Mouse (Mus musculus) adrenal gland, adult 2 months (tissue): ENCODE results near the gene Snap23. TPM values are rescaled to one million over a fixed set of nuclear protein-coding genes. Genes with fewer than 3 reads are reported as not detected.
"Not testable (repeated sequence)": the region's sequence is repeated elsewhere in the genome, so short reads cannot be mapped to it uniquely, and the experiment has no call there.

Experiments used
- DNase-seq: peaks from one replicate; pipeline ENCODE4 v3.0.0; 2021
- long read RNA-seq: library from polyadenylated mRNA; stranded (forward); transcript quantifications from one replicate; pipeline ENCODE4 v2.0.0, GENCODE M21; 2021
- polyA plus RNA-seq: library from polyadenylated mRNA; depleted of rRNA; stranded (reverse); fragments of >200 nt; gene quantifications from 2 replicates; pipeline ENCODE4 v1.2.3, GENCODE M21; 2012; rRNA removed
- total RNA-seq, 2 experiments: library from RNA; stranded (reverse); gene quantifications; 2 replicates each; pipeline ENCODE4 v1.2.3; 2021

Snap23 gene
- 10 to 100 TPM; 54.3 to 90.8 TPM for total RNA-seq
- 1.8 and 2.1 TPM in 2 replicates for polyA plus RNA-seq
- long read RNA-seq, transcript Snap23-202 (8 exons, 2,723 nt), result major isoform, 18 of 25 reads
- long read RNA-seq, partial matches to known transcripts, result 1 of 25 reads
- long read RNA-seq, other reads (novel, unspliced or antisense), result 4 of 25 reads

DNA sequence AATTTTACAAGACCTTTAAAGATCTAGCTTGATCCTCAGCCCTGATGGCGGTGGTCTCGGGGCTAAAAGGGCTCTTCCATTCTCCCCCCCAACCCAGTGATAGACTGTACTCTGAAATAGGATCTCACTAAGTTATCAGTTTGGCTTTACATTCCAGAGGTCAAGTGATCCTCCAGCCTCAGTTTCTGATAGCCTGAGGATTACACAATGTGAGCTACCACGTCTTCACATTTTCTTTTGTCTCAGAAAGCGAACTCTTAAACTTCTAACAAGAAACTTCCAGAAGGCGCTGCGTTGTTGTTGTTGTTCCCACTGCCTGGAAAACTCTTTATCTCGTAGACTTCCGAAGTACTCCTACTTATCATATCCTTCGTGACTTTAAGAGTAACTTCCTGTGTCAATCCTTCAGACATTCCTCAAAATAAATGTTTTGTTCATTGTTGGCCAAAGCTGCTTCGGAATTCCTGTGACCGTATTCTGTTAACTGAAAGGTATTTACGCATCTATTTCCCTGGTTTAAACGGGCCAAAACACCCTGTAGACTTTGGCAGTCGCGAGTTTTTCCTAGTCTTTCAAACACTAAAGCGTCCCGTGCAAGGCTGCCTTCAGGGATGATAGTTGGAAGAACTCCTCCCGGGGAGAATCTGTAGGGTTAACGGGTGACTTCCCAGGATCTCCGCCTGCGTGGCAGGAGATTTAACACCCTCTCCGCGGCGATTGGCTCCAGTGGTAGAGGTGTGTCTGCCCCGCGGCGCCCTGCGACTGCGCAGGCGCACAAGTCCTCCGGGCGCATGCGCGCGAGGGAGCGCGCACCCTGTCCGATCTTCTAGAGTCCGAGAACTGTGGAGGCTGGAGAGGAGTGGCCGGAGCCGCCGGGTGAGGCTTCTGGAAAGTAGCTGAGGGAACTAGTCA lies at the start of gene Snap23:
TSS of gene Snap23 (plus strand) at position 786 of the 912 bp plus-strand sequence.
- peak; percentile 98 for DNase-seq

- peak; percentile 45 for DNase-seq
Observed at GRCm38 (mm10) chr2:120518547-120519210, 48.8 kb upstream of the Snap23 start.

- DNase-seq, result no peak
Observed at GRCm38 (mm10) chr2:120526771-120527170, 40.7 kb upstream of the Snap23 start.

- no peak for DNase-seq
Observed at GRCm38 (mm10) chr2:120529531-120529930, 37.9 kb upstream of the Snap23 start.

DNA sequence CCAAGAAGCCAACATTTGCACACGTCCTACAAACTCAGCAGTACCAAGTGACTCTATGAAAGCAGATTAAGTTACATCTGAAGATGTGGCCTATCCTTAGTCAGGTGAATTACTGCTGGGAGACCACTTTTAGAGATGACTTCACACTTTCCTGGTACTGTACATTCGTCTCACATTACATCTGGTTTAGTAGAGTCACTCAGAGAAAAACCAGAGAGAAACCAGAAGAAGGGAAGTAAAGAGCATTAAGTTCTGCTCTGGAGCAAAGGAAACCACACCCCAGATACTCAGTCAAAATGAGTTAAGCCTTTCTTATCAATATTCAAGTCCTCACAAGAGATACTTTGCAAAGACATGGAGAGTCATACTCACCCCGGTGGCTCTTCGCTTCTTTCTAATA lies 36.2 kb upstream of the Snap23 start:
- DNase-seq, result no peak

GRCm38 (mm10) chr2:120539333-120539732 lies 28.1 kb upstream of the Snap23 start:
- peak; percentile 47 for DNase-seq

GRCm38 (mm10) chr2:120539778-120540208 lies 27.7 kb upstream of the Snap23 start:
- peak; percentile 77 for DNase-seq

GRCm38 (mm10) chr2:120544732-120545131 lies 22.7 kb upstream of the Snap23 start:
- no peak for DNase-seq

GRCm38 (mm10) chr2:120556868-120557267 lies 10.6 kb upstream of the Snap23 start:
- no peak for DNase-seq

DNA sequence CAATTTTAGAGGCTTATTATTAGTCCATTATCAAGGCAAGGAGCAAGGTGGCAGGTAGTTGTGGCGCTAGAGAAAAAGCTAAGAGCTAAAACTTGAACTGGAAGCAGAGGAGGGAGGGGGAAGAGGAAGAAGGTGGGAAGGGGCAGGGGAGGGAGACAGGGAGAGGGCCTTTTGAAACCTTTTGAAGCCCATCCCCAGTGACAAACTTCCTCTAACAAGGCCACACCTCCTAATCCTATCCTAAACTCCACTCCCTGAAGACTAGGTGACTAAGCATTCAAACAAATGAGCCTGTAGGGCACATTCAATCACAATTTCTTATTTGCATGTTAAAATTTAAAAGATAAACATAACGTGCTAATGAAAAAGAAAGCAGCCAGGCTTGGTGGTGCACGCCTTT lies 8.7 kb upstream of the Snap23 start:
- no peak for DNase-seq

DNA sequence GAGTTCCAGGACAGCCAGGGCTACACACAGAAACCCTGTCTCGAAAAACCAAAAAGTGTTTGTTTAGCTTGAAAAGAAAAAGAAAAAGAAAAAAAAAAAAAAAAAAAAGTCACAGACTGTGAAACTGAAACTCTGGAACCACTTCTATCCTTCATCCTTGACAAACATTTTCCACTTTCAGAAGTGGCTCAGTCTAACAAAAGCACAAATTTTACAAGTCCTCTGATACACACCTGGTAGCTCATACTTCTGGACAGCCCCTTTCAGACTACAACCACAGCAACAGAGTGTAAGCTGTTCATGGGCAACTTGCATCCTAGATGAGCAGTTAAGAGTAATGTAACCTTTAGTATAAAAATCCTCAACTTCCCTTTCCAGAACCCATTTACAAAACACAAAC lies 5.9 kb upstream of the Snap23 start:
- DNase-seq, result no peak

DNA sequence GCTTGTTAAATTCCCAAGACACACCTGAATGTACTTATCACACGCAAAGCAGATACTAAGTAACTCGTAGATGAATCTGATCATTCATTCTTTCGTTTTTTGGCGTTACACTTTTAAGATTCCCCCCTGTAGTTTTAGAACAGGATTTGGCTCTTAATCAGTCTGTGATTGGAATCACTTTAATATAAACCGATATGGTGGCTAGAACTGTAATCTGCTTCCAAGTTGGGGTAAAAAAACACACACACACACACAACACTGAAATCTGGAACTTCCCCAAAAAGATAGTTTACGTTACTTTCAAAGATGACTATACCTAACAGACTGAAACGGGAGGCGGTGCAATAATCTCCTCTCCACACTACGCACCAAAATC lies 4.6 kb upstream of the Snap23 start:
- DNase-seq, result no peak

DNA sequence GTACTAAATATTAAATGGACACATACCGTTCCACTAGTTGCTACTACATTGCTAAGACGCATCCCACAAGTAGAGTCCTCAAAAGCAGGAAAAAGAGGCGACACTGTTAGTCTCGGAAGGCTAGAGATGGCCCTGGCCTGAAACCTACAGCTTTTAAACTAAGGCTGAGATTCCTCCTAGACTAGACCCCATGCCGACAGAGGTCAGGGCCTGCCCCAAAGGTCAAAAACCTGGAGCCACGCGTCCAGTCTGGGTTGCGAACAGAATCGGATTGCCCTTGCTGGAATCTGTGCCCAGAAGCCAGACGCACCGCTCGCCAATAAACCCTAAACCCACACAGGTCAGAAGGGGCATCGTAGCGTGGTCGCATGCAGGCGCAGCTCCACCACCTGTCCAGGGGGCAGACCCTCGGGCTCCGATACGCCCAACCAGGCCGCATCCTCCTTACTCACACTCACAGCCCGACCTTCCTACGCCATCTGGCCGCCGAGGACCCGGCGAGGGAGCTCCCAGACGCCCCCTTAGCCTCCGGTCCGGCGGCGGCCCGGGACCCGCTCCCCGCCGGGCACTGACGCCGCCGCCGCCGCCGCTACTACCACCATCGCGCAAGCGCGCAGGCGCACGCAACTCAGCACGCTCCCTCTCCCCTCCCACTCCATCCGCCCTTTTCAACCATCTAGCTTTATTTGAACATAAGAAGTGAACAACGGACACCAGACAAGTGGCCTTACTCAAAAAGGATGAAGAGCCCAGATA lies 4.1 kb upstream of the Snap23 start, which contains the start of gene Zfp106:
TSS of gene Zfp106 (minus strand) at position 609 of the 756 bp plus-strand sequence.
- DNase-seq, result peak; percentile 93

- DNase-seq, result not testable (repeated sequence)
Observed at GRCm38 (mm10) chr2:120564548-120565188, 2.8 kb upstream of the Snap23 start.

DNA sequence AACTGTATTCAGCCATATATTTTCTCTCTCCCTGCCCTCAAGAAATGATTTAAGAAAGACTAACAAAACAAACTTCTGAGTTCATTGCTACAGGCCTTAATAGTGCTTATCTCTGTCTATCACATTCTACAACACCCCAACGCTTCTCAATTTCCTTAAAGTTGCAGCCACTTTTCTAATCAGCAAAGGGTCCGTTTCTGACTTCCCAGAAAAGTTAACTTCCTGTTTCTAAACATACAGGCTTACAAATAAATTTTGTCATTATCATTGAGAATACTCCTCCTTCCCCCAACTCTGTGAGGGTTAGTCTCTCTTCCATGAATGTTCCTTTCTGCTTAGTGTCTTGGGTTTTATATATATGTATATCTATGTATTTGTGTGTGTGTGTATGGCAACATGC lies 2.1 kb upstream of the Snap23 start:
- DNase-seq, result no peak

GRCm38 (mm10) chr2:120567798-120568320 lies 388 bp downstream of the Snap23 start:
- no peak for DNase-seq

DNA sequence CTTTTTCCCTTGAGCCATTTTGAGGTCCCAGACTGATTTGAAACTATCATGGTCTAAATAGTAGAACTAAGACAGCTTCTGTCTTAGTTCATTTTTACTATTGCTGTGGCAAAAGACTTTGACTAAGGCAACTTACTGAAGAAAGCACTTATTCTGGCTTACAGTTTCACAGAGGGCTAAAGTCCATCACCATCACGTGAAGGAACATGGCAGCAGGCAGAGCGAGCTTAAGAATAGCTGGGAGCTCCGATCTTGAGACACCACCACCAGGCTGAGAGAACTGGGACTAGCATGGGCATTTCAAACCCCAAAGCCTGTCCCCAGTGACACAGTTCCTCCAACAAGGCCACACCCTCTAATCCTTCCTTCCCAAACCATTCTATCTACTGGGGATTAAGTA lies 3.6 kb downstream of the Snap23 start:
- DNase-seq, result no peak

- not testable (repeated sequence) for DNase-seq
Observed at GRCm38 (mm10) chr2:120572161-120572560, 4.7 kb downstream of the Snap23 start.

GRCm38 (mm10) chr2:120575121-120575520 lies 7.7 kb downstream of the Snap23 start:
- no peak for DNase-seq

DNA sequence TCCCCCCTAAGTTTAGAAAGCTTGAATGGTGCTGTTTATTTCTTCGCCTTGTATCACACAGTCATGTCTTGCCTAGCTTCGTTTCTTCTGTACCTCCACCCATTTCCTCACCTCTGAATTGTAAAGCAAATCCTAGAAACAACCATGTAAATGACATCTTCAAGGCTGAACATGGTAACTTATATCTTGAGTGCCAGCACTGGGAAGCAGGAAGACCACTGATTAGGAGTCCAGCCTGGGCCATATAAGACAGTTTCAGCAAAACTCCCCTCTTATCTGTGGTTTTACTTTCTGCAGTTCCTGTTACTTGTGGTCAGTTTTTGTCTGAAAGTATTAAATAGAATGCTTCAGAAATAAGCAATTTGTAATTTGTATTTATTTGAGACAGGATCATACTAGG lies 8.5 kb downstream of the Snap23 start:
- no peak for DNase-seq

DNA sequence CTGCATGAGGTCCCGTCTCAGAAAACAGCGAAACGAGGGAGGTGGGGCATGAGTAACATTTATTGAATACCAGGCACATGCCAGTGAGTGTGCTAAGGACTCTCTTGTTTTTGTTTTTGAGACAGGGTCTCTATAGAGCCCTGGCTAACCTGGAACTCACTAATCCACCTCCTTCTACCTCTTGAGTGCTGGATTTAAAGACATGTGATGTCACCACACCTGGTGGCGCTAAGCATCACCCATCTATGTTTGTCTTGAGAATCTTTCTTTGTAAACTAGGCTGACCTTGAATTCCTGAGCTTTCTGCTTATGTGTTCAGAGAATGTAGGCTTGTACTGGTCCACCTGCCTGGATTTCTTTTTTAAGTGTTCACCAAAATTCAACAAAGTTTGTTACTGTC lies 10.3 kb downstream of the Snap23 start:
- DNase-seq, result no peak
